Mouse (Mus musculus) thymus, adult 2 months (tissue): Measurements from ENCODE around the gene Agpat3.

Experiments used
- CTCF ChIP-seq: fragments of 200-500 bp; IDR thresholded peaks from 2 replicates; pipeline ENCODE4 v1.5.1; 2012; ENCODE audit warnings: mild to moderate bottlenecking, control low read depth, low read length, moderate library complexity, borderline replicate concordance; ENCODE audit not compliant: control insufficient read depth, poor library complexity, insufficient read depth; ENCODE audit errors: extremely low read depth
- POLR2A ChIP-seq: fragments of 200-500 bp; IDR thresholded peaks from 2 replicates; pipeline ENCODE4 v1.6.1; 2012; ENCODE audit warnings: mild to moderate bottlenecking, low read length, control low read depth, moderate library complexity; ENCODE audit not compliant: control insufficient read depth, poor library complexity, insufficient read depth; ENCODE audit errors: extremely low read depth

DNA sequence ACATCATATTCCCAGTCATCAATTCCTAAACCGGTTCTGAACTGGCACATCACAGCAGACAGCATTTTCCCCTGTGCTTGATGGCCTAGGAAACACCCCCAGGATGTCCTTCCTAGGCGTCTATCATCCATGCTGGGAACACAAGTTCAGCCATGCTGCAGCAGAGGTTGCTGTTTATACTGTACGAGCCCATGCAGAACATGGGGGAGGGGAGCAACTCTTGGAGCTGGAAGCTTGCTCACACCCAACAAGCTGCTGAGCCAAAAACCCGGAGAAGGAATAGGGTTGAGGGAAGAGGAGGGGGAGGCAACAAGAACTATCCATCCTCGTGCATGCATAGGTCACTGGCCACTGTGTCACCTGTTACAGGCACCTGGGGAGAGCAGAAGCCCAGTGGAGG, 92.0 kb downstream of the Agpat3 start:
- TF ChIP-seq CTCF: no peak
- TF ChIP-seq POLR2A: no peak
